Mouse (Mus musculus) stomach, postnatal 0 days (tissue): Measurements from ENCODE around the gene Nrbf2.

Experiments used
- CTCF ChIP-seq: IDR thresholded peaks from 2 replicates; pipeline ENCODE4 v1.5.1; 2016; ENCODE audit warnings: antibody characterized with exemption, low read depth, mild to moderate bottlenecking, moderate library complexity
- EP300 ChIP-seq: optimal IDR thresholded peaks from 2 replicates; pipeline ENCODE3; 2016; ENCODE audit warnings: antibody characterized with exemption

- TF ChIP-seq CTCF = no peak
- no peak for TF ChIP-seq EP300
Observed at GRCm38 (mm10) chr10:67281852-67282251, 3.3 kb downstream of the Nrbf2 start.
